Mouse (Mus musculus) left cerebral cortex, adult 11 months (tissue): ENCODE measurements at regions not wholly inside any gene's neighbourhood (a gene's known extent, or its start where the extent isn't known, plus 50 kb on each side); places are given as distances from the start of the nearest gene placed in this dataset.

Source experiments
- DNase-seq: peaks from one replicate; pipeline ENCODE4 v3.0.0; 2022; ENCODE audit warnings: low spot score

DNA sequence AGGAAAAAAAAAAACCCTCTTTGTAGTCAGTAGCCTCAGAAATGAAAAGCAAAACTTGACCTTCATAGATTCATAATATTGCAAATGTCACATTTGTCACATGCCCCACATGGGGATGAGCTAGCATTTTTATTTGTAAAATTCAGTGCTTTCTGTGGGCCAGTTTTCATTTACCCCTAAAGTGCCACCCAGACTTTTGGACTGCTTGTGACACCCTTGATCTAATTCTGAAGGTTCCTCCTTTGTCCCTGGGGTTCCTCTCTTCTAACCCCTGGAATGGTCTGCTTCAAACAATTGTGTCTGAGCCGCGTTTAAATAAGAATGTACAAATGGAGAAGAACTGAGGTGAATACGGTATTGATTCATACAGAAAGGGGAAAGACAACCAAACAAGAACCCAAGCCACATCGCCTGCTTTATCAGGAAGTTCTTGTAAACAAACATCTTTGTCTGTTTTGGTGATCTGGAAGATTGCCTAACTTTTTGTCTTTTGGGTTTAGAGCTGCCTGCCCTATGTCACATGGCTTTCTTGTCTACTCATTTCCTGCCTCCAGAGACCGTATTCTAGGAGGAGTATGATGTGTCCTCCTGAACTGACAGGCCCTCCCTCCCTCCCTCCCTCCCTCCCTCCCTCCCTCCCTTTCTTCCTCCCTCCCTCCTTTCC lies 203.1 kb upstream of the Gm9833 start:
- DNase-seq, result no peak

- no peak for DNase-seq
Observed at GRCm38 (mm10) chr3:9885565-9885964, 202.3 kb upstream of the Gm9833 start.

DNA sequence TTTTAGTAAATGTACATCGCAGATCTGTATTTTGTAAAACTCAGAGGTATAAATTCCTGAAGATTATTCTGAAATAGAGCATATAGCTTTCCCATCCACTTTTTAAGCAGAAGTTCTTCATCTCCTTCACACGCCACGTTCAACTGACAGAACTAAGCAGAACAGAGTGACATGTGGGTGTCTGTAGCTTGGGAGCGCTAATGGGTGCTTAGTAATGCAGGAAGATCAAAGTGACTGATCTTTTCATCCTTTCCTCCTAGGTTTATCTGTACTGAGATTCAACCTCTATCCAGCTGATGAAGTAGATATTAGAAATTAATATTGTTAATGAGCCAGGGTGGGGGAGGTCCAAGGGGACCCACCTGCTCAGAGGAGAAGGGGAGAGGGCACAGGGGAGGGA lies 201.8 kb upstream of the Gm9833 start:
- DNase-seq, result no peak

GRCm38 (mm10) chr3:9886765-9887626 lies 200.9 kb upstream of the Gm9833 start:
- no peak for DNase-seq

- no peak for DNase-seq
Observed at GRCm38 (mm10) chr3:9887627-9887994, 200.3 kb upstream of the Gm9833 start.

- DNase-seq, result no peak
Observed at GRCm38 (mm10) chr3:9888051-9888450, 199.9 kb upstream of the Gm9833 start.

- no peak for DNase-seq
Observed at GRCm38 (mm10) chr3:9892884-9893494, 194.9 kb upstream of the Gm9833 start.

GRCm38 (mm10) chr3:9895396-9896135 lies 192.3 kb upstream of the Gm9833 start:
- DNase-seq, result no peak

GRCm38 (mm10) chr3:9896303-9896702 lies 191.6 kb upstream of the Gm9833 start:
- no peak for DNase-seq

- DNase-seq, result no peak
Observed at GRCm38 (mm10) chr3:9901663-9902062, 186.2 kb upstream of the Gm9833 start.

GRCm38 (mm10) chr3:9913357-9913756 lies 174.6 kb upstream of the Gm9833 start:
- DNase-seq, result no peak

DNA sequence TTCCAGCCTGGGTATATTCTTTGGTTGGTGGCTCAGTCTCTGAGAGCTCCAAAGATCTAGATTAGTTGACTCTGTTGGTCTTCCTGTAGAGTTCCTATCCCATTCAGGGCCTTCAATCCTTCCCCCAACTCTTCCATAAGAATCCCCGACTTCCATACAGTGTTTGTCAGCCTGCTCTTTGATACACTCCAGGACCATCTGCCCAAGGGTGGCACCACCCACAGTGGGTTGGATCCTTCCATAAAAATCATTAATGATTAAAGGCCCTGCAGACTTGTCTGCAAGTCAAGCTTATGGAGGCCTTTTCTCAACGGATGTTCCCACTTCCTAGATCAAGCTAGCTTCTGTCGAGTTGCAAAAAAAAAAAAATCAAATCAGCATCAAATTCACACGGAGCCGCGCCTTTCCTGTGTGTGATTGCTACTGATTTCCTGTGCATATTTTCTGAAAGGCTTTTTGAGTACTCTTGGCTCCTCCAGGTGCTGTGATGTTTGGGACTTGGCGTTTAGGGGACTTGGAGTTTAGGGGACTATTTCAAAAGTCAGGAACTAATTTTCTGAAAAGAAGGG lies 171.3 kb upstream of the Gm9833 start:
- DNase-seq, result no peak

DNA sequence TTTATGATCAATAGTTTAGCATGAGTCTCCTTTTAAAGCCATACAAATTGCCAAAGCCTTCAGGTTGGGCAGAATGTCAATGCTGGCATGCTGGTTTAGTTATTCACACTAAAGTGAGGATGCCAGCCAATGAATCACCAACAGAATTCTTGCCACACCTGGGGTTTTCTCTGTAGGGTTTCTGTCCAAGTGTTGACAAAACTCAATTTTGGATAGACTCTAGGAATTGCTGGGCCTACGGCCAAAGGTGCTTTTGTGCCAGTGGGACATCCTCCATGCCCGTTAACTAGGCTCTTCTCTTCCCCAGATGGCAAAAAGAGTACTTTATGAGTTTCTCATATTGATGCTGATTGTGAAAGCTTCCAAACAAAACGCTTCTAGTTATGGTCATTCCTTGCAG lies 167.6 kb upstream of the Gm9833 start:
- no peak for DNase-seq

GRCm38 (mm10) chr3:9921730-9922129 lies 166.2 kb upstream of the Gm9833 start:
- no peak for DNase-seq

DNA sequence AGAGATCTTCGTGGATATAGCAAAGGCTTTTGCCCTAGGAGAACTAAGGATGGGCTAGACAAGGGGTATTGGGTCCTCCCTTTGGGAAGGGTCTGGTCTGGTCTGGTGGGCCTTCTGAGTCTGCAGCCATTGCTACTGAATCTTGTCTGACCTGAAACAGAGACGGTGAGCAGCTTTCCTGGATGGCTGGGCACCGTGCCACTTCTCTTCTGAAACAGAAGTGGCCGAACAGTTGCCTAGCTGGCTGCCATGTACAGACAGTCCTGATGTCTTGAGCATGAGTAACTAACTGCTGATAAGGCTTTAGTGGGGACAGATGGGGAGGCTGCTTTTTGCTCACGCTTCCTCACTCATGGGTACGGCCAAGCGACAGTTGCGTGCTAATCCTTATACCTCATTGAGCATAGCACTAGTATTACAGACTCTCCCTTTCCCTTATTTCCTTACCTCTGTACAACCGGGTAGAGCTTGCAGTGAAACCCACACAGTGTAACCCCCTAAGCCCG lies 165.3 kb upstream of the Gm9833 start:
- DNase-seq, result no peak

GRCm38 (mm10) chr3:9924630-9925029 lies 163.3 kb upstream of the Gm9833 start:
- no peak for DNase-seq

GRCm38 (mm10) chr3:9936853-9937441 lies 151.0 kb upstream of the Gm9833 start:
- DNase-seq, result no peak

DNA sequence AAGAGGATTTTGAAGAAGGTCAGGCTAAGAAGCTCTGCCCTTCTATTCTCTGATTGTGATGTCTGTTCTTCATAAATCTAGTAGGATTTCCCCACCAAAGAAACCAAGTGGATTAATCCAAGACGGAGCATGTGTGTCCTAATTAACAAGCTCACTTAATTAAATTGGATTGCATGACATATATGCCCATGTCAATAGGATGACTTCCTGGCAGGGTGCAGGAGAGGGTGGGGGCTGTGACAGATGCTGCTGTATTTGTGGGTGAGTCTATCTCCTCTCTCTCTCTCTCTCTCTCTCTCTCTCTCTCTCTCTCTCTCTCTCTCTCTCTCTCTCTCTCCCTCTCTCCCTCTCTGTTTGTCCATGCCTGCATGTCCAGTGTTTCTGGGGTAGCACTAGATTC lies 149.3 kb upstream of the Gm9833 start:
- DNase-seq, result no peak

GRCm38 (mm10) chr3:9942631-9943030 lies 145.3 kb upstream of the Gm9833 start:
- DNase-seq, result no peak

DNA sequence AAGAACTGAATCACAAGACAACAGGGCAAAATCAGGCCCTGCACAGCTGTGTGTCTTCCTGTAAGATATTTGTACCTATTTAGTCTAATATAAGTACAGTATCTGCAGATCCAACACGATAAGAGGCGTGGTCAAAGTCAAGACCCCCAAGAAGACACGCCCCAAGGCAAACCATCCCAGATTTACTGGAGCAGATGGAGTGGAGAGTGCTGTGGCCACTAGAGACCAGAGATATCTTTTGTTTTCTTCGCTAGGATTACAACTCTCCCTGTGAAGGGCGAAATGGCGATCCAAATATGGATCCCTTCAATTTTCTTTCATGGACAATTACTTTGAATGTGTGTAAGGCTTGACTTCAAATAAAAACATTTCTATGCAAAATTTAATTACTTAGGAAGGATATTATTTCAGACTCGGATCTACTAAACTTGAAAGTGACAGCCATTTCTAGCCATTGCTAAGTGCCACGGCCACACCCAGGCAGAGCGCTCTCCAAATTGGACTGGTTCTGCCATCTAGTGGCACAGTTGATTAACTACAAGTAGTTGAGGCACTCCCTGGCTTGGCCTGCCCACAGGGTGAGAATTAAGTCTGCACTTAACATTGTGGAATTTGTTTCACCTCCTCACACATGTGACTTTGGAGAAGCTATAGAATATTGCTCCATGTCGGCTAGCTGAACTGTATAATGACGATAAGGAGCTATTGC lies 140.4 kb upstream of the Gm9833 start:
- peak; percentile 53 for DNase-seq

- DNase-seq, result no peak
Observed at GRCm38 (mm10) chr3:9948114-9948513, 139.8 kb upstream of the Gm9833 start.
